Mouse (Mus musculus) bone marrow macrophage, adult 2 months (primary cell): ENCODE results near the gene Zic1. TPM values are rescaled to one million over a fixed set of nuclear protein-coding genes. Genes with fewer than 3 reads are reported as not detected.

Experiments
- H3K27ac ChIP-seq: 2 replicates; pipeline ENCODE4 v1.5.1; 2012; ENCODE audit warnings: low read depth, low read length; ENCODE audit not compliant: insufficient read depth
- H3K4me1 ChIP-seq: 2 replicates; pipeline ENCODE4 v1.6.1; 2012; ENCODE audit warnings: low read length; ENCODE audit not compliant: control insufficient read depth, insufficient read depth
- H3K4me3 ChIP-seq: 2 replicates; pipeline ENCODE4 v1.5.1; 2012; ENCODE audit warnings: mild to moderate bottlenecking, low read length, moderate library complexity; ENCODE audit not compliant: insufficient read depth
- CTCF ChIP-seq: IDR thresholded peaks from 2 replicates; pipeline ENCODE4 v1.5.1; 2012; ENCODE audit warnings: low read depth, mild to moderate bottlenecking, low read length, moderate library complexity
- POLR2A ChIP-seq: IDR thresholded peaks from 2 replicates; pipeline ENCODE4 v1.6.1; 2012; ENCODE audit warnings: mild to moderate bottlenecking, low read depth, low read length, borderline replicate concordance
- polyA plus RNA-seq: library from polyadenylated mRNA; stranded (reverse); fragments of >200 nt; gene quantifications from 2 replicates; pipeline ENCODE4 v1.2.4, GENCODE M21; 2012; ENCODE audit not compliant: missing spikeins, insufficient read depth, insufficient read length

Gene Zic1
- polyA plus RNA-seq, 1 experiment = not detected

GRCm38 (mm10) chr9:91383441-91384135 lies 18.0 kb upstream of the Zic1 start:
- TF ChIP-seq CTCF (no peak), POLR2A (no peak)
- no peaks in the 10 kb centered on the region for H3K4me1 ChIP-seq
- H3K4me3 ChIP-seq = no peak overlapping the region
- H3K27ac ChIP-seq = no peak overlapping the region

GRCm38 (mm10) chr9:91382471-91383255 lies 17.1 kb upstream of the Zic1 start:
- Histone ChIP-seq H3K27ac (no peak overlapping the region), H3K4me3 (no peak overlapping the region), H3K4me1 (no peaks in the 10 kb centered on the region)
- TF ChIP-seq CTCF (no peak), POLR2A (no peak)

GRCm38 (mm10) chr9:91382111-91382379 lies 16.4 kb upstream of the Zic1 start:
- Histone ChIP-seq H3K27ac (no peak overlapping the region), H3K4me1 (no peaks in the 10 kb centered on the region), H3K4me3 (no peak overlapping the region)
- TF ChIP-seq POLR2A = no peak
- no peak for TF ChIP-seq CTCF

GRCm38 (mm10) chr9:91381284-91382110 lies 15.9 kb upstream of the Zic1 start:
- H3K27ac ChIP-seq = no peak overlapping the region
- H3K4me3 ChIP-seq = peak overlapping the region; percentile 44
- no peak for TF ChIP-seq CTCF
- TF ChIP-seq POLR2A = no peak
- no peaks in the 10 kb centered on the region for H3K4me1 ChIP-seq

- Histone ChIP-seq H3K4me3 (no peak overlapping the region), H3K4me1 (no peaks in the 10 kb centered on the region), H3K27ac (no peak overlapping the region)
- no peak for TF ChIP-seq POLR2A
- no peak for TF ChIP-seq CTCF
Observed at GRCm38 (mm10) chr9:91380458-91380914, 14.9 kb upstream of the Zic1 start.

- Histone ChIP-seq H3K4me3 (no peak overlapping the region), H3K4me1 (no peaks in the 10 kb centered on the region), H3K27ac (no peak overlapping the region)
- TF ChIP-seq POLR2A = no peak
- TF ChIP-seq CTCF = no peak
Observed at GRCm38 (mm10) chr9:91379781-91380457, 14.3 kb upstream of the Zic1 start.

- H3K4me3 ChIP-seq = no peak overlapping the region
- TF ChIP-seq CTCF (no peak), POLR2A (no peak)
- H3K4me1 ChIP-seq = no peaks in the 10 kb centered on the region
- no peak overlapping the region for H3K27ac ChIP-seq
Observed at GRCm38 (mm10) chr9:91379300-91379635, 13.7 kb upstream of the Zic1 start.

- no peaks in the 10 kb centered on the region for H3K4me1 ChIP-seq
- H3K27ac ChIP-seq = no peak overlapping the region
- H3K4me3 ChIP-seq = no peak overlapping the region
- TF ChIP-seq POLR2A (no peak), CTCF (no peak)
Observed at GRCm38 (mm10) chr9:91378411-91379299, 13.0 kb upstream of the Zic1 start.

- H3K4me3 ChIP-seq = no peak overlapping the region
- TF ChIP-seq POLR2A (no peak), CTCF (no peak)
- H3K4me1 ChIP-seq = no peaks in the 10 kb centered on the region
- no peak overlapping the region for H3K27ac ChIP-seq
Observed at GRCm38 (mm10) chr9:91377873-91378150, 12.2 kb upstream of the Zic1 start.
